Mouse (Mus musculus) CH12F3 (cell line): ENCODE data around the gene Cpb2.

Experiments
- in situ Hi-C: fragments of 300-500 bp; cut with MboI; formaldehyde crosslinking; loops from 2 replicates; pipeline ENCODE4 v1.14.3; 2020; ENCODE audit warnings: low sequenced_read_pairs

Cpb2 gene

DNA sequence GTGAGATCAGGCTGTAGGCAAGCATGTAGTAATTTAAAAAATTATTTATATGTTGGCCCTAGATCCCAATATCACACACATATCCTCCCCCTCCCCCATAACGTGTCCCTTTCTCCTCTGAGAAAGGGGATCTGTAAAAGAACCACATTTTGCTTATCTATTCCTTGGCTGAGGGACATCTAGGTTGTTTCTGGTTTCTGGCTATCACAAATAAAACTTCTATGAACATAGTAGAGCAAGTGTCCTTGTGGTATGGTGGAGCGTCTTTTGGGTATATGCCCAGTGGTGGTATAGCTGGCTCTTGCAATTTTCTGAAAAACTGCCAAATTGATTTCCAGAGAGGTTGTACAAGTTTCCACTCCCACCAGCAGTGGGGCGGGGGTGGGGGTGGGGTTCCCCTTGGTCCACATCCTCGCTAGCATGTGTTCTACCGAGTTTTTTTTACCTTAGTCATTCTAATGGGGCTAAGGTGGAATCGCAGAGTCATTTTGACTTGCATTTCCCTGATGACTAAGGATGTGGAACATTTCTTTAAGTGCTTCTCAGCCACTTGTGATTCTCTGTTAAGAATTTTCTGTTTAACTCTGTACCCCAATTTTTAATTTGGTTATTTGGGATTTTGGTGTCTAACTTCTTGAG lies 3.9 kb upstream of the Cpb2 start:
- in situ Hi-C loops: no loop called here

DNA sequence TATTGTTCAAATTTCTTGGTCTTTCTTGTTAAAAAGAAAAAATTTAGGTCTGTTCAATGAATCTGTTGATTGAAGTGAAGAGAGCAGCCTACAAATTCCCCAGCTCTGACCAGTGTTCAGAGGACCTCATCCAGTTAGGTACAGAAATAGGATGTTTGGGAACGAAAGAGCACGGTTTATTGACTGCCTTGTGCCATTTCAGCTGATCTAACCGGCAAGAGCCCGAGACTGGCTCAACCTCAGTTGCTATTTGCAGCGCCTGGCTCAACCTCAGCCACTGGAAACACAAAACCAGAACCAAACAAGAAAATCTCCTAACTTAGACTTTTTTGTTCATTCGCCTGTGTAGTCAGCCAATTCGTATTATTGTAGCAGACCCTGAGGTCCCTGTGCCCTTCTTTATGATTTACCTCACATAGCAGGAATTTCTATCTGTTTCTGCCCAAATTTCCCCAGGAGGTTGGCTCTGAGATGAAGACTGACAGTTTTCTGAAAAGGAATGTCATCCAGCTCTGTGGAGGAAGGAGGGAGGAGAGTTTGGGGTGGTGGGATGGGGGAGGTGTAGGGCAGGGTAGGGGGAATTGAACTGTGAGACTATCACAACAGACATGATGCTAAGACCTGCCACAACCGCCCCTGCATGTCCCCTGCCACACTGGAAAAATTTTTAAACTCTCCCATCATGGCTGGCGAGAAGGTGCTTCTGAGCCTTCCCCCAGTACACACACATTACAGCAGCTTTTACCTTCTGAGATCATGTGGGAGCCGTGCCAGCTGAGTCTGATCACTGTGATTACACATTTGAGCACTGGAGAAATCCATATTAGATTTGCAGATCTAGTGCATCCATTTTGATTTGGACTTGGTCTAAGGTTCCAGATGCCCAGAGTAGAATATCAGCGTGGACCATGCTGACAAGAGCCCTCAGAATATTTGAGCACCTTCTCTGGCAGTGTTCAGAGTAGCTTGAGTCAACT lies 4.2 kb downstream of the Cpb2 start:
- in situ Hi-C loops: no loop called here

DNA sequence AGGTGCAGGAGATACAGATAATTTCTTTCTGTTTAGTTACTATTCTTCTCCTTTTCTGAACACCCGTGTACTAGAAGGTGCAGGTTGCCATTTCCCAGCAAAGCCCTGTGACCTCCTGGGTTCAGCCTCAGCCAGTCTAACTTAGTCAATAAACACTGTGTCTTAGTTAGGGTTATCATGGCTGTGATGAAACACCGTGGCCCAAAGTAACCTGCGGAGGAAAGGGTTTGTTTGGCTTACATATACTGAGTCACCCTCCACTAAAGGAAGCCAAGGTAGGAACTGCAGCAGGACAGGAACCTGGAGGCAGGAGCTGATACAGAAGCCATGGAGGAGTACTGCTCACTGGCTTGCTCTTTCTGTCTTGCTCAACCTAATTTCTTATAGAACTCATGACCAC lies 8.3 kb downstream of the Cpb2 start:
- in situ Hi-C loops: no loop called here

DNA sequence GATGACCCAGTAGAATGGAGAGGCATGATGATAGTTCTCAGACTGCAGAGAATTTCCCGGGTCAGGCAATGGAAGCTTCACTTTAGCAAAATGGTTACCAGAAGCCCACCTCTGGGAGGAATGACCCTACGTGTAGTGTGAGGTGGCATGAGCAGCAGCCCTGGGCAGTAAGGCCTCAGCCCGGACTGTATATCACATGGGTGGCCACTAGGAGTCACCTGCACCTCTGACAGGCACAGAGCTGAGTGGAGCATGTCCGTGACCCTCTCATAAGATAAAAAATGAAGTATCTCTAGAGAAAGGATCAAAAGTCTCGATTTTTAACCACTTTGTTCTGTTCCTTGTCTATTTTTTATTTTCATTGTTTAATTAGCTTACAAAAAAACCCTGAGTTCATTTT lies 14.4 kb downstream of the Cpb2 start:
- in situ Hi-C loops: no loop called here

DNA sequence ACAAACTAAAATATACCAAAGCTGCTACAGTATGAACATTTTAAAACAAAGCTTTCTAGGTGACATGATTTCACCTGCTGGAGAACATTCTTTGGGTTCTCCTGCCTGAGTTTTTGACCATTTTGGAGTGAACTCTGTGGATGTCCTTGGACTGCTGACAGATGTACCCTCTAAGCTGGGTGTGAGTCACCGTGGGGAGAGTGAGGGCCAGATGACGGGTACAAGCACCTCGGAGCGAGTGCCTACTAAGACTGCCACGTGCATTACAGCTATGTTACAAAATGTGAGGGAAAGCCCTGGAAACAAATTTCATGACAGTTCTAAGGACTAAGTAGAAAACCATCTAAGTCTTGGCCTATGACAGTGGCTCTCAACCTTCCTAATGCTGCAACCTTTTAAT lies 27.4 kb downstream of the Cpb2 start:
- in situ Hi-C loops: no loop called here

DNA sequence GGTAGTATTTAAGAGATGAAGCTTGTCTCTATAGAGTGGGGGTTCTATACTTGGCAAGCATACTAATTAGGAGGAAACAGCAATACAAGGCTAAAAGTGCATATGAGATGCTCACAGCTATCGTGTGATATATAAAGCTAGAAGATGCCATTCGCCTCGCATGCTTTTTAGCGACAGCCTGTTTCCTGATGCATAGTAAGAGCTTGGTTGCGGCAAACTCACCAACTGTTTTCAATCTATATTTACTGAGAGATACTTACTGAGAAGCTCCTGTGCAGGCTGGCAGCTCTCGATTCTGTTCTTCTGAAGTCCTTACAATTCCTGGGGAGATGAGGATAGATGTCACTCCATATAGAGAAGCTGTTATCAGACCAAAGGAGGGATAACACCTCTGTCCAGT lies 37.6 kb downstream of the Cpb2 start:
- in situ Hi-C loops: no loop called here

DNA sequence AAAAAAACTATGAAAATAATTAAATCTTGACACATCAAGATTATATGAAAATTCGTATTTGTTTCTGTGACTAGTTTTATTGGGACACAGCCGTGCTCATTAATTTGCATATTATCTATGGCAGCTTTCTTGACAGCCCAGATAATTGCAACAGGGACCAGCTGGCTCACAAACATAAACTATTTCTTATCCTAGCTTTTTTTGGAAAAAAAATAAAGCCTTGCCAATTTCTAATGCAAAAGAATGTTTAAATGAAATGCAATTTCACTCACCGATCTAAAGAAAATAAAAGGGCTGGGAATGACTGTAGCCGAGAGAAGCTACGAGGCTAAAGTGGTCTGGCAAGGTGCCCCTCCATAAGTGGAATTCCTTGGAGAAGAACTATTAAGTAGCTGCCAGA lies 38.3 kb downstream of the Cpb2 start:
- in situ Hi-C loops: no loop called here

DNA sequence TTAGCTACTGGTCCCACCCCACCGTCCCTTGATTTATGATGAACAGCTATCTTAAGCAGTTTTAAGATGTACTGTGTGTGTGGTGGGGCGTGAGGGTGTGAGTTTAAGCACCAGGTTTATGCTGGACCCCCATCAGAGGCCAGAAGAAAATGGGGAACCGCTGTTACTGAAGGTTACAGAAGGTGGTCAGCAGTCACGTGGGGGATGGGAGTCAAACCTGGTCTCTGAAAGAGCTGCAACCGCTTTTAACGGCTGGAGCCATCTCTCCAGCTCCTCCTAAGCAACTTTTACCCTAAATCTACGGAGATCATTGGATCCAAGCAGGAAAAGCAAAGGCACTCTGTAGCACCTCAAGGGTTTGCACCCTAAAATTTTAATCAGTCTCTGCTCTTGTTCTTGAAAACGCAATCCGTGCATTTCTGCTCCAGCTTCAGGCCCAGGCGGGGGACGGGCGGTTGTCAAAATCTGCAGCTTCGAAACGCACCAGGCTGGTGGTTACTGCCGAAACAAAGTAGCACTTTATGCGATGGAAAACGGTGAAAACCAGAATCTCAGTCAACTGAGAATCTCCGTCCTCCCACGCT lies 41.6 kb downstream of the Cpb2 start:
- in situ Hi-C loops: no loop called here

DNA sequence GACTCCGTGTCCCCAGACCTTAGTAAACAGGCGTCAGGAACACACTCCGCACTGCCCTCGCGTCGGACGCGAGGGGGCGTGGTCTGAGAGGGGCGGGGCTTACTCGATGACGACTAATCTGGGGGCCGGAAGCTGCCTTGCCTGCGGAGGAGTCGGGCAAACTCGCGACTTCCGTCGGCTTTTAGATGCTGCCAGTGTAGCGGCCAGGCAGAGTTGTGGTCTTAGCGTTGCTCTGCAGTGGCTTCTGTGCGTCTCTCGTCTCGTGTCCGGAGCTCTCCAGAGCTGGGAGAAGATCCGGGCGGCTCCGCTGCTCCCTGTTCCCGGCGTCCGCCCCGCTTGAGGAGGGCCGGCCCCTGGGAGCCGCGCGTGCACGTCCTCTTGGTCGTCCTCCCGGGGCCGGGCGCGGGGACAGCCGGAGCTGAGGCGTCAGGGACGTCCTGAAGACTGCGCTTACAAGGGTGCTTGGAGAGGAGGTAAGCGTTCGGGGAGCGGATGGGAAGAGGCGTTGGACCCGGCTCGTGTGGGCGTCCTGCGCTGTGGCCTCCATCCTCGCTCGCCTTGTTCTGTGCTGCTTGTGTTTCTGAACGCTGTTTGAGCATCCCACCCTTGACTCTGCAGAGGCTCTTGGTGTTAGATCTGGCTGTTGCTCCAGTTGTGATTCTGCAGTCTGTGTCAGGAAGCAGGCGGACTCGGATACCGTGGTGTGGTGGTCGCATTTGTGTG lies 42.3 kb downstream of the Cpb2 start, which contains the start of gene Zc3h13:
Gene Zc3h13, plus strand, starts transcription at position 181 of the 723 bp plus-strand sequence.
- in situ Hi-C loops: no loop called here

DNA sequence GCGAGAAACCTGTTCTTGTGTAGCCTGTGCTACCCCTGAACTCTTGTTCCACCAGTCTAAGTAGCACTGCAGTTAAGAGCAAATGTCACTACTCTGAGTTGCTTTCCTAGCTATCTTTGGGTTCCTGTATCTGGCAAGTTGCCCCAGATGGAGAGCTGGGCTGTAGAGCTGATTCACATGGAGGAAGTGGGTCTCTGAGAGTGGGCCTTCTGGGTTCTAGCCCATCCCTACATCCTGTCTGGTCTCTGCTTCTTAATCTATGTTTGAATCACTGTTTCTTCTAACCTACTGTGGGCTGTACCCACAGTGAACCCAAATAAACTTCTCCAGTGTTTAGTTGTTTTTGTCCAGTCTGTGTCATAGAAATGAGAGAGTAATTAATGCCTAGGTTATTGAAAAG lies 59.0 kb downstream of the Cpb2 start:
- in situ Hi-C loops: no loop called here

DNA sequence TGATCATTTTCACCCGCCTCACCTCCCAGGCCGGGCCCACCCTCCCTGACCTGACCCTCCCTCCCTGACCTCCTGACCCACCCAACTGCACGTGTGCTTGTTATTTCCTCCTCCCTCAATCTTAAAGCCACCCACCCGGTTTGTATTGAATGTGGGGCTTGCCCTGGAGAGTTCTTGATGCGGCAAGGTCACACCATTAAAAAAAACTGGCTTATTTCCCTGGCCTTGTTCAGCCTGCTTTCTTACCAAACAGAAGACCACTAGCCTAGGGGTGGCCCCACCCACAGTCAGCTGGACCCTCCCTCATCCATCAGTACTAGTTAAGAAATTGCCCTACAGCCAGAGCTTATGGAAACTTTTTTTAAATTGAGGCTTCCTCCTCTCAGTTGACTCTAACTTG lies 61.7 kb downstream of the Cpb2 start:
- in situ Hi-C loops: no loop called here

DNA sequence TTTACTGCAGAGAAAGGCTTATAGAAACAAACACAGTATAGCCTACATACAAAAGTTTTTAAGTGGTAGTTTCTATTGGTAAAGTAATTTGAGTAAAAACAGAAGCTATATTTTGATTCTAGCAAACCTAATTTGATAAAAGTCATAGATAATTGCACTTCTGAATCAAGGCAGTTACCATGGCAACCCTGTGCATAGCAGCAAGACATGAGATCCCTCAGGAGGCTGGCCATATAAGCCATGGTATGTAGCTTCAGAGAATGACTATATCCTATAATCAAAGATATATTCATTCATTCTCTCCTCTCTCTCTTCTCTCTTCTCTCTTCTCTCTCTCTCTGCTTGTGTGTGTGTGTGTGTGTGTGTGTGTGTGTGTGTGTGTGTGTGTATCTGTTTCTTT lies 65.8 kb downstream of the Cpb2 start:
- in situ Hi-C loops: no loop called here

DNA sequence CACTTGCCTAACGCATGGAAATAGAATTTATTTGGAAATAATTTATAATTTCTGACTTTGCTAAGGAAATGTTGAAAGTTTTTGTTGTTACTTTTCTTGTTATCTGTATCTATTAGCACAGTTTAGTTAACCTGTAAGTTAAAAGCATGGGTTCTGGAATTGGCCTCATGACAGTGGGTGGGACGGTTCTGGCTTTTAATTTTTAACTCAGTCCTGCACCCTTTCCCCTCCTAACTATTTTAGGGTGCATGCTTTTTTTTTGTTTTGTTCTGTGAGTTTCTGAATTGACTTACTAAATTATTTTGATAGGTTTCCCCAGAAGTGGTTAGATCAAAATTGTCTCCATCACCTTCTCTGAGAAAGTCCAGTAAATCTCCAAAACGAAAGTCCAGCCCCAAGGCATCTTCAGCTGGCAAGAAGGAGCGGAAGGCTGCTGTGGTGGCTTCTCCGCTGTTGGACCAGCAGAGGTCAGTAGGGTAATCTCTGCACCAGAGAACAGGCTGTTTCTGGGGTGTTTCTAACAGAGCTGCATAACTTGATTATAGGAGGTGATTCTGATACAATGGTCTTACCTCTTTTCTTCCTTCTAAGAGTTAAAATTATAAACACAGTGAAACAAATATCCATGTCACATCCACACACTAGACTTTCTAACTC lies 67.4 kb downstream of the Cpb2 start:
- in situ Hi-C loops: no loop called here

DNA sequence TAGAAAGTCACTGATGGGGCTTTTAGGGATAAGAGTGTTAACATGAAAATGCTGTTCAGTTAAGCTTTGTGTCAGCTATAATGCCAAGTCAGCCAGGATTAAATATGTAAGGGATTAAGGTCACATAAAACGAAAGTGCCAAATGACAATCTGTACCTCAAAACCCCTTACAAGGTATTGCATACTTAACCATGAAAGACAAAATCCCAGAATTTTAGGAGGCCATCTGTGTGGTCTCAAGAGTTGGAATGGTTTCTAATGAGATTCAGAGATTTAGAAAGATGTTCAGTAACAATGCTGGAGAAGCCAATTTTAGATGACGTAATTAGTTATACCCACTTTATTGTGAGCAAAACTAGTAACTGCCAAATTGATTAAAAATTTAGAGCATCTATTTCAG lies 72.4 kb downstream of the Cpb2 start:
- in situ Hi-C loops: no loop called here

DNA sequence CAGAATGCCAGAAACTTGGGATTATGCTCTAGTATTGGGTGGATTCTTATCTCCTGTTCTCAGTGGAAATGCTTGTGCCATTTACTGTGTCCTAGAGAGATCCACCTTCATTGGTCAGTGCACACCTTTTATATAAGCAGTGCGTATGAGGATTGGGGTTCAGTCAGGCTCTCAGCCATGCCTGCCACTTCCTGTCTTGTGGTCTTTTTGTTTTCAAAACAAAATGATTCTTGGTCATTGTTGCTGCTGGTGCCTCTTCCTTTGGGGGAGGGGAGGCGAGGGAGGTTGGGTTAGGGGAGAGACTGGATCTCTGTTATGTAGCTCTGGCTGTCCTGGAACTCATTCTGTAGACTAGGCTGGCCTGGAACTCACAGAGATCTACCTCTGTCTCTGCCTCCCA lies 76.6 kb downstream of the Cpb2 start:
- in situ Hi-C loops: no loop called here

DNA sequence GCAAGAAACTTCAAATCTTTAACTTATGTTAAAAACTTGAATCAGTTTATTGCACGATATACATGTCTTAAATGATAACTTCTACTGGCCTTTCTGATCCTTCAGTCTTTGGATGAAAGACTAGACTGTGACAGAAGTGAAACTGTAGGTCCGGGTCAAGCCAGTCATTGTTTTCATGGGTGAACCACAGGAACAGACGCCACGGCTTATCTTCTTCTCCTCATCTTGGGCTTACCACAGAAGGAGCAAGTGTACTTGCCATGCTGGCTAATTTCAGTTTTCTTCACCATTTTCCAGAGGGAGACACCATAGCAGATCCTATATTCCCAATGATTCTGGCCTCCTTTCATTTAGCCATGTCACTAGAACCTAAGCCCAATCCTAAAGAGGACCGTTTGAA lies 78.2 kb downstream of the Cpb2 start:
- in situ Hi-C loops: no loop called here

DNA sequence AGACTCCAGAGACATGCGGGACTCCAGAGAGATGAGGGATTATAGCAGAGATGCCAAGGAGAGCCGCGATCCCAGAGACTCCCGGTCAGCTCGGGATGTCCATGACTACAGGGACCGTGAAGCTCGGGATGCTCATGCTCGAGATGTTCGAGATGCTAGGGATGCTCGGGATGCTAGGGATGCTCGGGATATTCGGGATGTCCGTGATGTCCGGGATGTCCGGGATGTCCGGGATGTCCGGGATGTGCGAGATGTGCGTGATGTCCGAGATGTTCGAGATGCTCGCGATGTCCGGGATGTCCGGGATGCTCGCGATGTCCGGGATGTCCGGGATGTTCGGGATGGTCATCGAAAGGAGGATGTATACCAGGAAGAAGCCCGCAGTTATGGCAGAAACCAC lies 81.3 kb downstream of the Cpb2 start:
- in situ Hi-C loops: no loop called here

DNA sequence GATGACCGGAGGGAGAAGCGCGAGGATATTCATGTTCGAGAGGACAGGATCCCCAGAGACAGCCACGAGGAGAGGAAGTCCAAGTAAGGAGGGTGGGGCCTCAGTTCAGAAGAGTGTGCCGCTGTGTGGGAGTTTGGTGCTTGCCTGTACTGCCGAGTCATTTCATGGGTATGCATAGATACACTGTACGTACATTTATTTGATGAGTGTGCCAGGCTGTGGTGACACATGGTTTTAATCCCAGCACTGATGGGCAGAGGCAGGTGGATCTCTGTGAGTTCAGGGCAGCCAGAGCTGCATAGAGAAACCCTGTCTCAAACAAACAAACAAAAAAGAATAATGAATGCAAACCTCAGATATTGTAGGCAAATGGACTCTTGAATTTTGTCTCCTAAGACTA lies 86.0 kb downstream of the Cpb2 start:
- in situ Hi-C loops: no loop called here

DNA sequence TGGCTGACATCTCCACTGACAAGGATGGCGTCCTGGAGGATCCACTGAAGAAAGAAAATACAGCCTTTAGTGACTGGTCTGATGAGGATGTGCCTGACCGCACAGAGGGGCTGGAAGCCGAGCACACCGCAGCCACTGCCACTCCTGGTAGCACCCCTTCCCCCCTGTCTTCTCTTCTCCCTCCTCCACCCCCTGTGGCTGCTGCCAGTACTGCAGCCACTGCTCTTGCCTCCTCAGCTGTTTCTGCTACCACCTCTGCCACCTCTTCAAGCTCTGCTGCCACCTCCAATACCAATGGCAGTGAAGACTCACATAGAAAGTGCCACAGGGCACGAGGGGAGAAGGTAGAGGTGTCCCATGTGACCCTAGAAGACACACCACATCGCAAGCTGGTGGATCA lies 88.5 kb downstream of the Cpb2 start:
- in situ Hi-C loops: no loop called here
